Mouse (Mus musculus): ENCODE measurements at regions not wholly inside any gene's neighbourhood (a gene's known extent, or its start where the extent isn't known, plus 50 kb on each side); places are given as distances from the start of the nearest gene placed in this dataset.

- H3K4me3 ChIP-seq (ENCODE audit: low read depth, low read length) = no peak overlapping the region
- no peaks in the 10 kb centered on the region for H3K27me3 ChIP-seq (ENCODE audit: control insufficient read depth, insufficient read depth, low read length)
- no peak overlapping the region for H3K27ac ChIP-seq (ENCODE audit: insufficient read depth, low read depth, low read length)
- peaks cover 3% of the 10 kb centered on the region; the same call in 1 of the 2 replicates for H3K4me1 ChIP-seq (ENCODE audit: control insufficient read depth, insufficient read depth, insufficient read length, low read length)
- H3K36me3 ChIP-seq (ENCODE audit: control insufficient read depth, insufficient read depth, low read length) = no peaks in the 10 kb centered on the region
- TF ChIP-seq POLR2A (IDR thresholded peaks at IDR 0.05; ENCODE audit: low read depth, low read length) (no peak), CTCF (IDR thresholded peaks at IDR 0.05; ENCODE audit: extremely low read depth, insufficient read length, insufficient replicate concordance, low read depth, low read length) (no peak)
- WGBS = 22% methylated on average over 2 of the region's 2 CpGs
Observed at GRCm38 (mm10) chr9:14053704-14054103, 221.2 kb upstream of the Sesn3 start.

DNA sequence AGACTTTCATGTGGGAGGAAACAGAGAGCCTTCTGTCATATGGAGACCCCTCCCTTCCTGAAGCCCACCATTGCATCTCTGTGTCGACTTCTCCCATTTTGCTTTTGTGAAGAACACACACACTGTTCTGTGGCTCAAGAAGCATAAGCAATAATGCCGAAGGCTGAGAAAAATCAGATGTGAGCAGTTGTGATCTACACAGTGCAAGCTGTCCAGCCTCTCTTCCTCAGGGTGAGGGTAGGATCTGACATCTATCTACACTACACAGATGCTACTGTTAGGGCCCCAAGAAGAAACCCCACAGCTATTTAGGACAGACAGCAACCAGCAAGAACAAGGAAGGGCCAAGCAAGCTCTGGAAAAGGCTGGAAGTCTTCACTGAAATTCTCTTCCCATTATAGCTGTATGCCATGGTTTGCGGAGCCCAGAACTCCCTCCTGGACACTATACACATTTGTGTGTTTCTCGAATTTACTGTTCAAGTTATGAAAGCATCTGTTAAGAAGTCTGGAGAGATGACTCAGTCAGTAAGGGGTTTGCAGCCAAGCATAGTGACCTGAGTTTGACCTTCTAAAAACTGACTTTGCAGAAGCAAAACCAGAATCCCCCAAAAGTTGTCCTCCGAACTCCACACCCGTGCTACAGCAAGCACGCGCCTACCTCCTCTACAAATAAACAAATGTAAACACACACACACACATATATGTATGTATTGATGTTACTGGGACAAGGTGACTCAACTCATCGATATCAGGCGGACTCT lies 218.3 kb upstream of the Sesn3 start:
- H3K36me3 ChIP-seq (ENCODE audit: control insufficient read depth, insufficient read depth, low read length) = no peaks in the 10 kb centered on the region
- no peaks in the 10 kb centered on the region for H3K27me3 ChIP-seq (ENCODE audit: control insufficient read depth, insufficient read depth, low read length)
- H3K4me1 ChIP-seq (ENCODE audit: control insufficient read depth, insufficient read depth, insufficient read length, low read length) = peaks cover 6% of the 10 kb centered on the region; the same call in 1 of the 2 replicates
- H3K4me3 ChIP-seq (ENCODE audit: low read depth, low read length) = no peak overlapping the region
- no peak overlapping the region for H3K27ac ChIP-seq (ENCODE audit: insufficient read depth, low read depth, low read length)
- WGBS = 82% methylated on average over 10 of the region's 10 CpGs
- TF ChIP-seq POLR2A (IDR thresholded peaks at IDR 0.05; ENCODE audit: low read depth, low read length) = no peak
- no peak for TF ChIP-seq CTCF (IDR thresholded peaks at IDR 0.05; ENCODE audit: extremely low read depth, insufficient read length, insufficient replicate concordance, low read depth, low read length)

DNA sequence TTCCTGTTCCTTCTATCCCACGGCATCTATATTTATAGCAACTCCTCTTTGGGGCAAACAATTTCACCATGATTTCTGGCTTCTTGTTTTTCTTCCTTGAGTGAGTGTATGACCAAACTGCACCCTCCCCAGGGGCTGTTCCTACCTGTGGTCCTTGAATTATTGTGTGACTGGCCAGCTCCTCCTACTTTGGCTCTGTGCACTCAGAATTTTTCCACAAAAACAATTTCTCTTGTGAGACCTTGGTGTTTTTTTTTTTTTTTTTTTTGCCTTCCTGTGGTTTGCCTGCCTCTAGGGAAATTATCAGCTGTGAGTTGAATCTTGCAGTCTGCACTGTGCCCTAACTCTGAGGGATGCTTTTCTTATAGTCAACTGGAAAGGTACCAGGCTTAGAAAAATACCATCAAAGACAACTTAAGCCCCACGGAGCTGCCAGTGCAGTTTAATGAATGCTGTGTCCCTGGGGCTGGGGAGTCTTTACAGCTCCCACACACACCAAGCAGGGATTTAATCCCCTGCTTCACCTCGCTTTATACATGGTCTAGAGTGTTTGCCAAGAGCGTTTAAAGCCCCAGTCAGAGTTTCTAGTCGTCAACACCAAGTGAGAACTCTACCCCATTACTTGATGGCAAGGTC lies 216.2 kb upstream of the Sesn3 start:
- TF ChIP-seq POLR2A (IDR thresholded peaks at IDR 0.05; ENCODE audit: low read depth, low read length) = no peak
- no peak for TF ChIP-seq CTCF (IDR thresholded peaks at IDR 0.05; ENCODE audit: extremely low read depth, insufficient read length, insufficient replicate concordance, low read depth, low read length)
- no peaks in the 10 kb centered on the region for H3K27me3 ChIP-seq (ENCODE audit: control insufficient read depth, insufficient read depth, low read length)
- 72% methylated on average over 5 of the region's 5 CpGs for WGBS
- no peak overlapping the region for H3K4me3 ChIP-seq (ENCODE audit: low read depth, low read length)
- no peak overlapping the region for H3K27ac ChIP-seq (ENCODE audit: insufficient read depth, low read depth, low read length)
- H3K4me1 ChIP-seq (ENCODE audit: control insufficient read depth, insufficient read depth, insufficient read length, low read length) = peaks cover 4% of the 10 kb centered on the region; the same call in 1 of the 2 replicates
- no peaks in the 10 kb centered on the region for H3K36me3 ChIP-seq (ENCODE audit: control insufficient read depth, insufficient read depth, low read length)

GRCm38 (mm10) chr9:14059228-14059779 lies 215.6 kb upstream of the Sesn3 start:
- no peak for TF ChIP-seq CTCF (IDR thresholded peaks at IDR 0.05; ENCODE audit: extremely low read depth, insufficient read length, insufficient replicate concordance, low read depth, low read length)
- TF ChIP-seq POLR2A (IDR thresholded peaks at IDR 0.05; ENCODE audit: low read depth, low read length) = no peak
- 51% methylated on average over 7 of the region's 7 CpGs for WGBS

GRCm38 (mm10) chr9:14060257-14060656 lies 214.6 kb upstream of the Sesn3 start:
- WGBS = 92% methylated on average over 2 of the region's 2 CpGs
- Histone ChIP-seq H3K27ac (ENCODE audit: insufficient read depth, low read depth, low read length) (no peak overlapping the region), H3K4me3 (ENCODE audit: low read depth, low read length) (no peak overlapping the region), H3K36me3 (ENCODE audit: control insufficient read depth, insufficient read depth, low read length) (no peaks in the 10 kb centered on the region), H3K27me3 (ENCODE audit: control insufficient read depth, insufficient read depth, low read length) (no peaks in the 10 kb centered on the region), H3K4me1 (ENCODE audit: control insufficient read depth, insufficient read depth, insufficient read length, low read length) (0 out of 2 replicates have a peak, but pooled peaks cover 4% of the 10 kb centered on the region)
- TF ChIP-seq POLR2A (IDR thresholded peaks at IDR 0.05; ENCODE audit: low read depth, low read length) (no peak), CTCF (IDR thresholded peaks at IDR 0.05; ENCODE audit: extremely low read depth, insufficient read length, insufficient replicate concordance, low read depth, low read length) (no peak)

More at GRCm38 (mm10) chr9:14059228-14059779, 215.6 kb upstream of the Sesn3 start:
- Histone ChIP-seq H3K27me3 (ENCODE audit: control insufficient read depth, insufficient read depth, low read length) (no peaks in the 10 kb centered on the region), H3K4me3 (ENCODE audit: low read depth, low read length) (no peak overlapping the region), H3K27ac (ENCODE audit: insufficient read depth, low read depth, low read length) (no peak overlapping the region), H3K36me3 (ENCODE audit: control insufficient read depth, insufficient read depth, low read length) (no peaks in the 10 kb centered on the region), H3K4me1 (ENCODE audit: control insufficient read depth, insufficient read depth, insufficient read length, low read length) (0 out of 2 replicates have a peak, but pooled peaks cover 4% of the 10 kb centered on the region)

DNA sequence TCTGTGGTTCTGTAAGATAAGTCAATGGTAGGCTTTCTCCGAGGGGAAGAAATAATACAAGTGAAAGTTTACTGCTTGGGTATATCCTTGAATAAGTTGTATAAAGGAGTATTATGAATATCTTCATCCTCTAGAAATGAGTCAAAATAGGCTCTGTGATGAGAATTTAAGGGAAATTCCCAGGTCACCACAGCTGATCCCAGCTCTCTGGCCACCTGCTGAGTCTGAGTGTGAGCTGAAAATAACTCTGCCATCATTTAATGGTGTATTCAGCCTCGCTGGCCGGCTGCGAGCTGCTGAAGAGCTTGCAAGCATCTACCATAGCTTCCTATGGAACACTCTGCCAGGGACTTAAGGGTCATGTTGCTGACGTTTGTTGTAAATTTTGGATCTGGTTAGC lies 213.5 kb upstream of the Sesn3 start:
- Histone ChIP-seq H3K4me3 (ENCODE audit: low read depth, low read length) (no peak overlapping the region), H3K36me3 (ENCODE audit: control insufficient read depth, insufficient read depth, low read length) (no peaks in the 10 kb centered on the region), H3K27me3 (ENCODE audit: control insufficient read depth, insufficient read depth, low read length) (no peaks in the 10 kb centered on the region), H3K27ac (ENCODE audit: insufficient read depth, low read depth, low read length) (no peak overlapping the region), H3K4me1 (ENCODE audit: control insufficient read depth, insufficient read depth, insufficient read length, low read length) (0 out of 2 replicates have a peak, but pooled peaks cover 4% of the 10 kb centered on the region)
- TF ChIP-seq POLR2A (IDR thresholded peaks at IDR 0.05; ENCODE audit: low read depth, low read length) (no peak), CTCF (IDR thresholded peaks at IDR 0.05; ENCODE audit: extremely low read depth, insufficient read length, insufficient replicate concordance, low read depth, low read length) (no peak)
- 87% methylated on average over 5 of the region's 5 CpGs for WGBS

DNA sequence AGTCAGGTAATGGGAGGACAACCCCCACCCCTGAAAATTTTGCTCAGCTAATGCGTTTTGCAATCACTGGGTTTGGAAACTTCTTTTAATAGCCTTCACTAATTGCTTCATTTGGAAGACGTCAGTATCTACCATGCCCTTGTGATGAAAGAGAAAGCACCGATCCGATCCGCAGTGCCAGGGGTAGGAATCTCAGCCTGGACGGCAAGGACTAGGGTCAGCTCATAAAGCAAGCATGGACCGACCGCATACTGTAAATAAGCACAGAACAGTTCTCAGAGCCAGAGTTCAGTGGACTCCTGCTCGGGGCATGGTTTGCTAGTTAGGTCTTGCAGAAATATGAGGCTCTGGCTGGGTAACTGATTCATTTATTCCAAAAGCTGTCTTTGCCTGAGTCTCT lies 213.0 kb upstream of the Sesn3 start:
- WGBS = 75% methylated on average over 9 of the region's 9 CpGs
- TF ChIP-seq CTCF (IDR thresholded peaks at IDR 0.05; ENCODE audit: extremely low read depth, insufficient read length, insufficient replicate concordance, low read depth, low read length) (no peak), POLR2A (IDR thresholded peaks at IDR 0.05; ENCODE audit: low read depth, low read length) (no peak)
- no peaks in the 10 kb centered on the region for H3K27me3 ChIP-seq (ENCODE audit: control insufficient read depth, insufficient read depth, low read length)

More for the DNA sequence above, 213.0 kb upstream of the Sesn3 start:
- Histone ChIP-seq H3K4me1 (ENCODE audit: control insufficient read depth, insufficient read depth, insufficient read length, low read length) (0 out of 2 replicates have a peak, but pooled peaks cover 4% of the 10 kb centered on the region), H3K36me3 (ENCODE audit: control insufficient read depth, insufficient read depth, low read length) (no peaks in the 10 kb centered on the region), H3K4me3 (ENCODE audit: low read depth, low read length) (no peak overlapping the region), H3K27ac (ENCODE audit: insufficient read depth, low read depth, low read length) (no peak overlapping the region)

Data from small intestine, adult 2 months (tissue).